Mouse (Mus musculus) G1E (cell line): ENCODE results near the gene Zfp324. TPM values are rescaled to one million over a fixed set of nuclear protein-coding genes. Genes with fewer than 3 reads are reported as not detected.
"Not testable (repeated sequence)": the region's sequence is repeated elsewhere in the genome, so short reads cannot be mapped to it uniquely, and the experiment has no call there.

Experiments
- ATAC-seq: 2 replicates; pipeline ENCODE4 v1.8.0; 2016; ENCODE audit warnings: mild to moderate bottlenecking; ENCODE audit not compliant: insufficient number of reproducible peaks, poor library complexity, low FRiP score, severe bottlenecking; ENCODE audit errors: extremely low read depth
- DNase-seq: peaks from one replicate; pipeline ENCODE4 v3.0.0; 2012; ENCODE audit warnings: low spot score
- H3K27me3 ChIP-seq: 2 replicates; pipeline ENCODE4 v1.6.1; 2012; ENCODE audit warnings: mild to moderate bottlenecking, low read length, inconsistent platforms; ENCODE audit not compliant: insufficient read depth
- H3K36me3 ChIP-seq: replicated peaks from 2 replicates; pipeline ENCODE3; 2012; ENCODE audit warnings: mild to moderate bottlenecking, inconsistent platforms
- H3K4me1 ChIP-seq: 2 replicates; pipeline ENCODE4 v1.6.1; 2012; ENCODE audit warnings: low read depth, low read length, inconsistent platforms, mixed read lengths; ENCODE audit not compliant: insufficient read depth
- H3K4me3 ChIP-seq: 2 replicates; pipeline ENCODE4 v1.5.1; 2012; ENCODE audit warnings: low read depth, mild to moderate bottlenecking, inconsistent platforms, low read length, moderate library complexity, mixed read lengths
- H3K9me3 ChIP-seq: replicated peaks from 2 replicates; pipeline ENCODE4 v1.6.1; 2012; ENCODE audit warnings: inconsistent platforms
- CTCF ChIP-seq: IDR thresholded peaks from 2 replicates; pipeline ENCODE4 v1.5.1; 2012; ENCODE audit warnings: low read depth, low read length, inconsistent platforms, mixed read lengths
- GATA1 ChIP-seq: IDR thresholded peaks from 2 replicates; pipeline ENCODE4 v1.6.1; 2012; ENCODE audit warnings: borderline replicate concordance, low read length, inconsistent platforms, mixed read lengths
- GATA2 ChIP-seq: IDR thresholded peaks from 2 replicates; pipeline ENCODE4 v1.6.1; 2012; ENCODE audit warnings: low read depth, low read length, inconsistent platforms, borderline replicate concordance
- POLR2AphosphoS5 ChIP-seq: IDR thresholded peaks from 2 replicates; pipeline ENCODE4 v1.6.1; 2012; ENCODE audit warnings: low read depth, low read length, inconsistent platforms; ENCODE audit not compliant: insufficient replicate concordance
- TAL1 ChIP-seq: conservative IDR thresholded peaks from 2 replicates; pipeline ENCODE4 v1.6.1; 2012; ENCODE audit warnings: low read depth, low read length, inconsistent platforms, mixed read lengths
- polyA plus RNA-seq: library from polyadenylated mRNA; stranded (reverse); fragments of >175 nt; gene quantifications from 2 replicates; pipeline ENCODE4 v1.2.3, GENCODE M21; 2012
- total RNA-seq, 2 experiments: library from RNA; stranded (forward) in 1 of 2; stranded (reverse) in 1 of 2; fragments of 200-1000 nt in 1 of 2; fragments of >200 nt in 1 of 2; fragmentation: Nextera tagmentation in 1 of 2; gene quantifications; 2 replicates each; pipeline ENCODE4 v1.2.3; 2014 to 2017

Gene Zfp324
- 3.7 and 5.9 TPM in 2 replicates for total RNA-seq (2014; fragmentation: Nextera tagmentation)
- total RNA-seq (2017): 6.2 and 7.0 TPM in 2 replicates
- polyA plus RNA-seq: 2.4 and 2.7 TPM in 2 replicates

- H3K4me1 ChIP-seq: peaks cover 24% of the 10 kb centered on the region
- TF ChIP-seq GATA1 (no peak), CTCF (no peak), GATA2 (no peak), TAL1 (no peak), POLR2AphosphoS5 (no peak)
- no peaks in the 10 kb centered on the region for H3K9me3 ChIP-seq
- ATAC-seq: peak; percentile 98
- H3K4me3 ChIP-seq: peak within 1 kb of the TSS; percentile 87
- H3K36me3 ChIP-seq: peaks cover 25% of the 10 kb centered on the region
- DNase-seq: peak; percentile 96
- H3K27me3 ChIP-seq: no peaks in the 10 kb centered on the region
Observed at GRCm38 (mm10) chr7:12965678-12966091, at the start of gene Zfp324. Gene Zfp324 (plus strand): TSS chr7:12965838.

- H3K27me3 ChIP-seq, DNase-seq, ATAC-seq, H3K9me3 ChIP-seq: not testable (repeated sequence)
- Histone ChIP-seq H3K36me3 (peaks cover 29% of the 10 kb centered on the region), H3K4me3 (peak overlapping the region; percentile 64; the same call in 1 of the 2 replicates), H3K4me1 (peaks cover 26% of the 10 kb centered on the region)
Observed at GRCm38 (mm10) chr7:12920495-12920894, 45.1 kb upstream of the Zfp324 start.

GRCm38 (mm10) chr7:12921318-12921704 lies 44.3 kb upstream of the Zfp324 start:
- H3K36me3 ChIP-seq: peaks cover 37% of the 10 kb centered on the region
- TF ChIP-seq CTCF (no peak), TAL1 (no peak), GATA2 (no peak), POLR2AphosphoS5 (no peak), GATA1 (no peak)
- H3K4me1 ChIP-seq: peaks cover 32% of the 10 kb centered on the region
- ATAC-seq (no peak), DNase-seq (no peak)
- H3K4me3 ChIP-seq: peak overlapping the region; percentile 83
- H3K9me3 ChIP-seq: no peaks in the 10 kb centered on the region
- no peaks in the 10 kb centered on the region for H3K27me3 ChIP-seq

GRCm38 (mm10) chr7:12921705-12922465 lies 43.8 kb upstream of the Zfp324 start, which contains the start of gene Rps5:
Gene Rps5 (plus strand): TSS chr7:12922290.
- peaks cover 34% of the 10 kb centered on the region for H3K4me1 ChIP-seq
- peak; percentile 88 for ATAC-seq
- TF ChIP-seq TAL1: no peak
- TF ChIP-seq CTCF: peak; percentile 60
- TF ChIP-seq GATA1: no peak
- peak; percentile 92; the same call in 1 of the 2 replicates for TF ChIP-seq POLR2AphosphoS5
- TF ChIP-seq GATA2: no peak
- H3K4me3 ChIP-seq: peak within 1 kb of the TSS; percentile 83
- DNase-seq: peak; percentile 87
- H3K9me3 ChIP-seq: no peaks in the 10 kb centered on the region
- no peaks in the 10 kb centered on the region for H3K27me3 ChIP-seq
- peaks cover 43% of the 10 kb centered on the region for H3K36me3 ChIP-seq

- peaks cover 51% of the 10 kb centered on the region for H3K36me3 ChIP-seq
- H3K4me3 ChIP-seq: peak overlapping the region; percentile 83
- peaks cover under 1% of the 10 kb centered on the region; the same call in 1 of the 2 replicates for H3K9me3 ChIP-seq
- DNase-seq (no peak), ATAC-seq (no peak)
- peaks cover 34% of the 10 kb centered on the region for H3K4me1 ChIP-seq
- TF ChIP-seq CTCF (no peak), TAL1 (no peak), GATA1 (no peak), POLR2AphosphoS5 (no peak; the same call in 1 of the 2 replicates), GATA2 (no peak)
- no peaks in the 10 kb centered on the region for H3K27me3 ChIP-seq
Observed at GRCm38 (mm10) chr7:12922729-12923128, 42.9 kb upstream of the Zfp324 start.

GRCm38 (mm10) chr7:12926316-12926715 lies 39.3 kb upstream of the Zfp324 start:
- no peak for TF ChIP-seq GATA1
- no peak for TF ChIP-seq GATA2
- no peak for TF ChIP-seq TAL1
- no peak for TF ChIP-seq POLR2AphosphoS5
- TF ChIP-seq CTCF: no peak
- H3K4me3 ChIP-seq: no peak overlapping the region
- DNase-seq (no peak), ATAC-seq (no peak)
- peaks cover 30% of the 10 kb centered on the region for H3K4me1 ChIP-seq
- peaks cover 73% of the 10 kb centered on the region for H3K36me3 ChIP-seq
- peaks cover 7% of the 10 kb centered on the region for H3K9me3 ChIP-seq
- H3K27me3 ChIP-seq: no peaks in the 10 kb centered on the region
